Mouse (Mus musculus) kidney, adult 10 weeks (tissue): ENCODE data around the gene Heatr5b. TPM values are rescaled to one million over a fixed set of nuclear protein-coding genes. Genes with fewer than 3 reads are reported as not detected.

Source experiments
- polyA plus RNA-seq: library from polyadenylated mRNA; stranded (reverse); fragments of 350-450 nt; fragmentation: Illumina TruSeq; extraction: RNeasy Lipid Tissue Mini Kit (QIAGEN cat#74804); gene quantifications from one replicate; pipeline ENCODE4 v1.2.3, GENCODE M21; 2014; ENCODE audit warnings: low read depth, low replicate concordance

The Heatr5b gene
- 10.9 TPM for polyA plus RNA-seq

DNA sequence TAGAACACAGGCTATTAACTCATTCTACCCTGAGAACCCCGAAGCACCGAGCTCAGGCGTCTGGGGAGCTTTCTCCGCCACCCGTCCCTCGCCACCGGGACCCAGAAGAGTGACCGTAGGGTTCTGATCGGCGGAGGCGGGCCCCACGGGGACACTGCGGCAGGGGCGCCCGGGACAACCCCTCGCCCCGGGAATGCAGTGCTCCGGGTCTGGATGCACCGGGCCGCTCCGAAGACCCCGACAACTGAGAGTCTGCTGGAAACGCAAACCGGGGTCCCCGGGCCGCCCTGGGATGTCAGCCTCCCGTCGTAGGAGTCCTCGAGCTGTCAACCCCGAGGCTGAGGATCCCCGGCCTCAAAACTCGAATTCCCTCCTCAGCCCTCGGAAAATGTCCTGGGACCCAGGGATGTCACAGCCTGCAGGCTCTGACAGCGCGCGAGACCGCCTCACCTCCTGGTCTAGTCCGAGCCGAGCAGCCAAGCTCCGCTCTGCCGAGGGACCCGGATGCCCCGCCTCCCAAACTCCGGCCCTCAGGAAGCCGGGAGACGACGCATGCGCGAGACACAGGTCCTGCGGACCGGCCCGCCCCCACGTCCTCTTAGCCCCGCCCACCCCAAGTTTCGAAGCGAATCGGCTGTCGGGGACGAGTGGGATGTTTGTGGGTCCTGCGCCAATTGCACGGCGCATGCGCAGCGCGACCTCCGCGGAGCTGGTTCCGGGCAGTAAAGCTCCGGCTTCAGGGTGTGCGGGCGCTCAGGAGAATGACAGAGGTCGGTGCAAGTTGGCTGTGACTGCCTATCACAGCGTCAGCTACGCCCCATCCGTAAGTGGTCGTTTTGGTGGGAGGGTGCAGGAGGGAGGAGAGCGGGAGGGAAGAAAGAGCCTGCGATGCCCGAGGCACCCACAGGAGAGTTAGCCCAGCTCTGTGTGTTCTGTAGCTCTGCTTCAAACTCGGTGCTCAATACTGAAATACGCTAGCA, at the start of gene Heatr5b, which contains the start of gene Gpatch11:
Gene Heatr5b (minus strand): TSS at position 509 of the 980 bp plus-strand sequence.
Gene Gpatch11 (plus strand): TSS at position 712 of the 980 bp plus-strand sequence.

DNA sequence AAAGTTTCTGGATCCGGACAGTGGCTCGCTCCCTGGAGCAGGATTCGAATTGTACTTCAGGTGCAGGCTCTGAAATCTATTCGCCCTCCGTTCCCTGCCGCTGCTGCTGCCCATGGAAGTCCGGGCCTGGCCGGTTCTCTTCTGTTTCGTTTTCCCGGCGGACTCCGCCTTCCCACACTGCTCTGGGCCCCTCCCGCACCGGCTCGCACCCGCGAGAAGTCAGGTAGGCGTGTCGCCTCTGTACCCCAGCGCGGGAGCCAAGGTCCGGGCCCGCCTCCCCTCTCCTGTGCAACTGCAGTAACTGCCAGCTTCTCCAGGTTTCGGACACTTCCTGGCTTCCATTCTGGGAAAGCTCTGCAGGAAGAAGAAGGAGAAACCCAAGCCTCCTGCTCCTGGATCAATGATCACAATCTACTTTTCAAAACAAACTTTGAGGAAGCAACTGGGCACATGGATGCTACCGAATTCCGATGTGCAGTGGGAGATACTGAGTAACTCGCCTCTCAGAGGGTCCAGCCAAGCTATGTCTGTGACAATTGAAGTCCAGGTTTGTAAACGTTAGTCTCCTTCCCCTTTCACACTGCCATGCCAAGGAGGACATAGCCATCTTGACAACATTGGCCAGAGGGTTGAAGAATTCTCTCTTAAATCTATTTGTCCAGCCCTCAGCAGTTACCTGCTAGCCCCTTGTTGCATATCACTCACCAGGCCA, 47.4 kb upstream of the Heatr5b start, which contains the start of gene Eif2ak2:
Gene Eif2ak2 (minus strand): TSS at position 173 of the 712 bp plus-strand sequence.

DNA sequence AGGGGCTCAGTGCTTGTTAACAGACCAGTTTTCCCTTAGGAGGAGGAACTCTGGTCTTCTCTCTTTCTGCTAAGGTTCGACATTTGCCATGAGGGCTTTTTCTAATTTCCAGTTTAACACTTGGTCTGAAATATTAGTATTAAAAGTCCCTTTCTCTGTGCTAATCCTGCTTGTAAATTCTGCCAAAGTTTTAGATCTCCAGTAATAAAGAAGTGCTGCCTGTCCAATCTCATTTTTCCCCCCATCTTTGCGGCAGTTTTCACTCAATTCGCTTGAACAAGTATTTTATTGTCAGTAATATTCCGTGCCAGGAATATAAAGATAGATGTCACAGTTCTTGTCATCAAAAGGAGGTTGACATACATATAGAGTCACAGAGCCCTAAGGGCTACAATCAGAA, 98.1 kb downstream of the Heatr5b start, which contains the start of gene Strn:
Gene Strn (minus strand): TSS at position 101 of the 400 bp plus-strand sequence.

Other genes with a start within 250 kb of the Heatr5b start
- 20.1 TPM for gene Strn, start 98.2 kb downstream of the Heatr5b start, polyA plus RNA-seq
- 20.4 TPM for gene Gpatch11, start 203 bp upstream of the Heatr5b start, polyA plus RNA-seq
- gene Eif2ak2, start 47.2 kb upstream of the Heatr5b start, polyA plus RNA-seq: 29.8 TPM
- not detected for gene Sult6b1, start 71.6 kb upstream of the Heatr5b start, polyA plus RNA-seq
- gene Cebpzos, start 81.1 kb upstream of the Heatr5b start, polyA plus RNA-seq: 75.5 TPM
- gene Cebpz, start 101.7 kb upstream of the Heatr5b start, polyA plus RNA-seq: 62.7 TPM
- gene Ndufaf7, start 101.8 kb upstream of the Heatr5b start, polyA plus RNA-seq: 88.6 TPM
- gene Prkd3, start 185.5 kb upstream of the Heatr5b start, polyA plus RNA-seq: 43.6 TPM
- gene Qpct, start 216.5 kb upstream of the Heatr5b start, polyA plus RNA-seq: 6.9 TPM